Mouse (Mus musculus): ENCODE measurements around the gene Apoe.

- TF ChIP-seq MYOG (IDR thresholded peaks at IDR 0.05; ENCODE audit: control insufficient read depth, extremely low read depth, insufficient read length) = no peak
- TF ChIP-seq USF1 (IDR thresholded peaks at IDR 0.05; ENCODE audit: low read depth) = no peak
- peak; percentile 1 for TF ChIP-seq CTCF (IDR thresholded peaks at IDR 0.05; ENCODE audit: control insufficient read depth, insufficient read depth, insufficient read length)
- no peak for TF ChIP-seq FOSL1 (IDR thresholded peaks at IDR 0.05; ENCODE audit: insufficient read depth, low read length, poor library complexity, severe bottlenecking)
- no peak for TF ChIP-seq MAX (IDR thresholded peaks at IDR 0.05)
- no peak for TF ChIP-seq CEBPB (IDR thresholded peaks at IDR 0.05; ENCODE audit: low read depth)
These were observed 14.2 kb upstream of the Apoe start for GRCm38 (mm10) chr7:19713196-19713595.

All from C2C12 (cell line).